Mouse (Mus musculus): ENCODE data around the gene Kitl. TPM values are rescaled to one million over a fixed set of nuclear protein-coding genes. Genes with fewer than 3 reads are reported as not detected.

The Kitl gene
- total and polyA plus RNA-seq, 2 experiments from 2014 or later: 81.6 to 110 TPM

- ATAC-seq: no peak
- Histone ChIP-seq H3K4me3 (ENCODE audit: low read depth, low read length) (no peak overlapping the region), H3K4me1 (ENCODE audit: insufficient read depth) (no peaks in the 10 kb centered on the region), H3K9ac (no peak overlapping the region), H3K9me3 (ENCODE audit: low read length) (no peaks in the 10 kb centered on the region), H3K36me3 (ENCODE audit: insufficient read depth) (no peaks in the 10 kb centered on the region), H3K4me2 (ENCODE audit: low read depth) (no peak overlapping the region), H3K27me3 (ENCODE audit: insufficient read depth, low read length) (no peaks in the 10 kb centered on the region), H3K27ac (ENCODE audit: low read depth, low read length) (no peak overlapping the region)
- no peak for DNase-seq
- no peak for TF ChIP-seq CTCF (IDR thresholded peaks at IDR 0.05; ENCODE audit: low read depth)
- WGBS: 67% methylated on average over 1 of the region's 1 CpGs
These were observed 116.9 kb downstream of the Kitl start for GRCm38 (mm10) chr10:100132304-100132703.

- H3K4me1 ChIP-seq (ENCODE audit: insufficient read depth): no peaks in the 10 kb centered on the region
- WGBS: 69% methylated on average over 3 of the region's 3 CpGs
- DNase-seq (no peak), ATAC-seq (no peak)
- no peaks in the 10 kb centered on the region for H3K9me3 ChIP-seq (ENCODE audit: low read length)
- H3K4me3 ChIP-seq (ENCODE audit: low read depth, low read length): no peak overlapping the region
- H3K4me2 ChIP-seq (ENCODE audit: low read depth): no peak overlapping the region
- no peak for TF ChIP-seq CTCF (IDR thresholded peaks at IDR 0.05; ENCODE audit: low read depth)
- H3K9ac ChIP-seq: no peak overlapping the region
- no peaks in the 10 kb centered on the region for H3K27me3 ChIP-seq (ENCODE audit: insufficient read depth, low read length)
- H3K27ac ChIP-seq (ENCODE audit: low read depth, low read length): no peak overlapping the region
- no peaks in the 10 kb centered on the region for H3K36me3 ChIP-seq (ENCODE audit: insufficient read depth)
These were observed 123.1 kb downstream of the Kitl start for GRCm38 (mm10) chr10:100138552-100138951.

- Histone ChIP-seq H3K9me3 (ENCODE audit: low read length) (no peaks in the 10 kb centered on the region), H3K27ac (ENCODE audit: low read depth, low read length) (no peak overlapping the region), H3K4me1 (ENCODE audit: insufficient read depth) (no peaks in the 10 kb centered on the region), H3K4me2 (ENCODE audit: low read depth) (no peak overlapping the region), H3K27me3 (ENCODE audit: insufficient read depth, low read length) (no peaks in the 10 kb centered on the region), H3K9ac (no peak overlapping the region), H3K4me3 (ENCODE audit: low read depth, low read length) (no peak overlapping the region), H3K36me3 (ENCODE audit: insufficient read depth) (no peaks in the 10 kb centered on the region)
- WGBS: 90% methylated on average over 6 of the region's 6 CpGs
- no peak for TF ChIP-seq CTCF (IDR thresholded peaks at IDR 0.05; ENCODE audit: low read depth)
- ATAC-seq (no peak), DNase-seq (no peak)
These were observed 132.7 kb downstream of the Kitl start for GRCm38 (mm10) chr10:100148123-100148522.

Small RNA genes within 50 kb of the gene (microRNA-seq; reads per million reads assigned to microRNA genes)
- gene Gm22918: 0 reads per million in 2 experiments
- gene Gm25287: 0 reads per million in 2 experiments
